Mouse (Mus musculus) hindbrain, embryonic 12.5 days (tissue): ENCODE data around the gene Clpsl2. TPM values are rescaled to one million over a fixed set of nuclear protein-coding genes. Genes with fewer than 3 reads are reported as not detected.
A peak's percentile ranks its signal among the peaks of the same experiment; 100 is the strongest.

Experiments used
- ATAC-seq: fragments of 200-750 bp; cut with Nextera tagmentation; 2 replicates; pipeline ENCODE4 v1.8.0; 2017; ENCODE audit warnings: moderate TSS enrichment; ENCODE audit not compliant: low FRiP score
- H3K27ac ChIP-seq: fragments of 300-500 bp; sonication (generic); 2 replicates; pipeline ENCODE4 v1.5.1; 2016; ENCODE audit warnings: mild to moderate bottlenecking
- H3K27me3 ChIP-seq: fragments of 300-500 bp; sonication (generic); 2 replicates; pipeline ENCODE4 v1.6.1; 2016; ENCODE audit warnings: mild to moderate bottlenecking
- H3K36me3 ChIP-seq: fragments of 300-500 bp; sonication (generic); 2 replicates; pipeline ENCODE4 v1.6.1; 2016; ENCODE audit warnings: mild to moderate bottlenecking
- H3K4me1 ChIP-seq: fragments of 300-500 bp; sonication (generic); 2 replicates; pipeline ENCODE4 v1.6.1; 2016
- H3K4me2 ChIP-seq: fragments of 300-500 bp; sonication (generic); replicated peaks from 2 replicates; pipeline ENCODE4 v1.6.1; 2016; ENCODE audit warnings: mild to moderate bottlenecking
- H3K4me3 ChIP-seq: fragments of 300-500 bp; sonication (generic); 2 replicates; pipeline ENCODE4 v1.5.1; 2016; ENCODE audit warnings: mild to moderate bottlenecking
- H3K9ac ChIP-seq: fragments of 300-500 bp; sonication (generic); 2 replicates; pipeline ENCODE4 v1.6.1; 2016; ENCODE audit warnings: mild to moderate bottlenecking, moderate library complexity
- H3K9me3 ChIP-seq: fragments of 300-500 bp; sonication (generic); replicated peaks from 2 replicates; pipeline ENCODE4 v1.6.1; 2016; ENCODE audit warnings: mild to moderate bottlenecking
- WGBS: fragments of 180-500 bp; shearing (Covaris S2); methylation state at CpG from one replicate; pipeline ENCODE4 v1.1.7; 2016; 5-methylcytosine and 5-hydroxymethylcytosine counted together
- polyA plus RNA-seq: library from polyadenylated mRNA; unstranded; fragments of >200 nt; fragmentation: Nextera tagmentation; extraction: Ambion mirVana; gene quantifications from 2 replicates; pipeline ENCODE4 v1.2.1, GENCODE M21; 2016

Gene Clpsl2
- polyA plus RNA-seq, 1 experiment from 2014 or later = not detected

DNA sequence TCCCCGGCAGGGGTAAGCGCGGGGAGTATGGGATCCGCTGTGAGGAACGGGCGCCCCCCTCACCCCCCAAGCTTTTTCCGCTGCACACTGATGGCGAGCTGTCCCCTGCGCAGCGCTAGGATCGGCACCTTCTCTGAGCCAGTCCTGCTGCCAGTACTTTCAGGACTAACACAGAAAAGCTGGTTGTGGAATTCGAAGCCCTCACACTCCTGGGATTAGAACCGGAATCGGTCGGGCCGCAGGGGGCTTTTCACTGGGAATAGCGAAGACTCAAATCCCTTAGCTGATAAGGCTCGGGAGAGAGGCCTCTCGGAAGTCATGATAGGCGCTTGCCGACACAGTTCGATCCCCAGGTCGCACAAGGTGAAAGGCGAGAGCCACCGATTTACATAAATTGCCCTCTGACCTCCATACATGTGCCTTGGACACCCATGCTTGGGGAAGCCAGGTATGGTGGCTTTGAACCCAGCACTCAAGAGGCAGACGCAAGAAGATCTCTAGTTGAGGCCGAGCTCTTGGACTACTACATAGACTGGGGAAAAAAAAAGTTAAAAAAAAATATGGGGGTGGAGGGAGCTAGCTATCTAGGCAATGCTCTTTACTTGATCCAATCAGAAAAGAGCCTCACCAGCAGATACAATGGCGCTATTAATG is 25.7 kb upstream of the Clpsl2 start:
- 7% methylated on average over 28 of the region's 28 CpGs for WGBS
- peak; percentile 46; the same call in 1 of the 2 replicates for ATAC-seq

DNA sequence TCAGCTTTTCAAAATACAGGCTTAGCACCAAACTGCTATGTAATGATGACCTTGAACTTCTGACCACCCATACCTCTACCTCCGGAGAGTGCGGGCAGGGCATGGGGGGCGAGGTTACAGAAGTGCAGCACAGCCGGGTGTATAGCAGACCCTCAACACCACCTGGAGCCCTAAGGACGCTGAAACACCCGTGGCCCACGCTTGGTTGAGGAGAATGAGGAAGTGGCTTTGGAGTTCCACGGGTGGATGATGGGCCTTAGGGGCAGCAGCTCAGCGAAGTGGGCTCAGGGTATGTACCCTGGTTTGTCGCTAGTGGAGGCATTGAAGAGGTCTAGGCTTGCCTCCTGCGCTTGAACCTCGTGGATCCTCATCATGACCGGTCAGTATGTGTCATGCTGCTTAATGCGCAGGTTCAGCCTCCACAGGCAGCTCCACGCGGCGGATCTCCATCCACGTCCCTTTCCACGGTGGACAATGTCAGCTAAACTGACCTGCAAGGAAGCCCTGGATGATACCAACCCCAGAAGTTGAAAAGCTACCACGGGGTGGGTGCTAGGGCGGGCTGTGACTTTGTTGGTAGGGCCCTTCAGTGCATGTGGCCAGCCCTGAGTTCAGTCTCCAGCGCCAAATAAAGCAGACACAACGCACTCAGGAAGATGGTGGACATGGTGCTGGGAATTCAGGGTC is 25.1 kb upstream of the Clpsl2 start:
- Histone ChIP-seq H3K4me3 (no peak overlapping the region), H3K9me3 (no peaks in the 10 kb centered on the region), H3K9ac (no peak overlapping the region), H3K36me3 (no peaks in the 10 kb centered on the region), H3K27me3 (peaks cover 32% of the 10 kb centered on the region), H3K4me2 (no peak overlapping the region; the same call in 1 of the 2 replicates), H3K4me1 (peaks cover 11% of the 10 kb centered on the region), H3K27ac (no peak overlapping the region)
- ATAC-seq = no peak
- WGBS = 83% methylated on average over 23 of the region's 23 CpGs

More for the DNA sequence above, 25.7 kb upstream of the Clpsl2 start:
- Histone ChIP-seq H3K4me3 (peak overlapping the region; percentile 59), H3K9me3 (no peaks in the 10 kb centered on the region), H3K27me3 (peaks cover 39% of the 10 kb centered on the region), H3K9ac (peak overlapping the region; percentile 78), H3K27ac (peak overlapping the region; percentile 89; the same call in 1 of the 2 replicates), H3K4me2 (peak overlapping the region; percentile 81), H3K4me1 (peaks cover 17% of the 10 kb centered on the region), H3K36me3 (no peaks in the 10 kb centered on the region)

DNA sequence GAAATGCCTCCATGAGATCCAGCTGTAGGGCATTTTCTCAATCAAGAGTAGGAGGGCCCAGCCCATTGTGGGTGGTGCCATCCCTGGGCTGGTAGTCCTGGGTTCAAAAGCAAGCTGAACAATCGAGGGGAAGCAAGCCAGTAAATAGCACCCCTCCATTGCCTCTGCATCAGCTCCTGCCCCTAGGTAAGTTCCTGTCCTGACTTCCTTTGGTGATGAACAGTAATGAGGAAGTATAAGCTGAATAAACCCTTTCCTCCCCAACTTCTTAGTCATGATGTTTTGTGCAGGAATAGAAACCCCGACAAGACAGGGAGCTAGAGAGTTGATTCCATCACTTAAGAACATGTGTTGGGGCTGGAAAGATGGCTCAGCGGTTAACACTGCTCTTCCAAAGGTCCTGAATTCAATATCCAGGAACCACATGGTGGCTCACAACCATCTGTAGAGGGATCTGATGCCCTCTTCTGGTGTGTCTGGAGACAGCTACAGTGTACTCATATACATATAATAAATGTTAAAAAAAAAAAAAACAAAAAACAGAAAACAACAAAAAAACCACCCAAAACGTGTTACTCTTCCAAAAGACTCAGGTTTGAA is 24.3 kb upstream of the Clpsl2 start:
- Histone ChIP-seq H3K4me3 (no peak overlapping the region), H3K9me3 (no peaks in the 10 kb centered on the region), H3K27me3 (peaks cover 28% of the 10 kb centered on the region), H3K27ac (no peak overlapping the region), H3K4me1 (peaks cover 11% of the 10 kb centered on the region), H3K9ac (no peak overlapping the region), H3K4me2 (no peak overlapping the region), H3K36me3 (no peaks in the 10 kb centered on the region)
- WGBS = 79% methylated on average over 4 of the region's 4 CpGs
- no peak for ATAC-seq

DNA sequence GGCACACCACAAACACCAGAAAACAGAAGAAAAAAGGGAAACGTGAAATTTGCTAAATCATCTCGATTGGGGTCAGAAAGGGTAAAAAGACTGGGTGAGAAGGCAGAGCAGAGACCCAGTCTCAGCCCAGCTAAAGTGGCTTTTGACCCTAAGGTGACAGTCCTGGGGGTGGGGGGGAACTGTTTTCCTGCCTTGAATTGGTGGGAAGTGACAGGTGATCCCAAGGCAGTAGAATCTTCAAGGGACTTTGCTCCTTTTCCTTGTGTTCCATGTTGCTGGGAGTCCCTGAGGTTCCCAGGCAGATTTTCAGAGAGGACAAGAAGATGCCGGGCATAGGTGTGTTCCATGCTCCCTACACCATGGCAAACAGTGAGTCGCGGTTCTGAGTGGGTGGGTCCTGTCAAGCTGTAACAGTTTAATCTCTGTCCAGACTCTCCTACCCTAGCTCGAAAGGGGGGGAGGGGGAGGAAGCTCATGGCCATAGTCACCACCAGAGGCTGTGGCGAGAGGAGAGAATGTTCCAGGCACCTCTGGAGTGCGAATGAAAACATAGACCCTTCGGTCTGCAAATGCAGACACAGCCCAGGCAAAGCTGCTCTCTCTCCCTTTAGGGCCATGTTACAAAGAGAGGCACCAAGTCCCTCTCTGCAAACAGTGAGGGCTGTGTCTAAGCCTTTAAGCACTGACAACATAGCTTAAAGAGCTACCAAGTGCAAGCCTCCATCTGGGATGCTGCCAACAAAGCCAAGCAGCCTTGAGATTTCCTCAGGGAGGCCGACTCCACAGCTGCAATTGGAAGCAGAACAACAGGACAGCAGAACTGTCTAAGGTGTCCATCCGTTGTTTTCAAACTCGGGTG is 21.8 kb upstream of the Clpsl2 start:
- WGBS = 47% methylated on average over 12 of the region's 12 CpGs
- no peak overlapping the region; the same call in 1 of the 2 replicates for H3K4me2 ChIP-seq
- peaks cover 23% of the 10 kb centered on the region for H3K27me3 ChIP-seq
- H3K9ac ChIP-seq = no peak overlapping the region
- no peak for ATAC-seq
- no peak overlapping the region for H3K4me3 ChIP-seq
- peaks cover 7% of the 10 kb centered on the region for H3K4me1 ChIP-seq
- no peaks in the 10 kb centered on the region for H3K36me3 ChIP-seq
- no peaks in the 10 kb centered on the region for H3K9me3 ChIP-seq
- H3K27ac ChIP-seq = no peak overlapping the region

DNA sequence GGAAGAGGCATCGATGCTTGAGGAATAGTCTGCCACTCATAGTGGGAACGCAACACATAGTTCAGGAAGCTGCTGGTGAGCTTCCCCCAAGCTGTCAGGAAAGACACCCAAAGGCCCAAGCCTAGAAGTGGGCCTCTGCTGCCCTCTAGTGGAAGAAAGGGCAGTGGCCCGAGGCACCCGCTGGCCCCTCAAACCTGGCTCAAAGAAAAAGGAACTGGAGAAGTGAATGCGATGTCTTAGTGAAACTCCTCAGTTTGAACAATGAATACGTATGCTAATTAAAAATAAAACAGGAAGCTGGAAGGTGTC is 21.2 kb upstream of the Clpsl2 start:
- H3K36me3 ChIP-seq = no peaks in the 10 kb centered on the region
- no peak overlapping the region for H3K9ac ChIP-seq
- peaks cover 5% of the 10 kb centered on the region for H3K4me1 ChIP-seq
- H3K27ac ChIP-seq = no peak overlapping the region
- 3% methylated on average over 6 of the region's 6 CpGs for WGBS
- no peak overlapping the region for H3K4me3 ChIP-seq
- no peak overlapping the region; the same call in 1 of the 2 replicates for H3K4me2 ChIP-seq
- no peaks in the 10 kb centered on the region for H3K9me3 ChIP-seq
- H3K27me3 ChIP-seq = peaks cover 23% of the 10 kb centered on the region
- no peak for ATAC-seq

DNA sequence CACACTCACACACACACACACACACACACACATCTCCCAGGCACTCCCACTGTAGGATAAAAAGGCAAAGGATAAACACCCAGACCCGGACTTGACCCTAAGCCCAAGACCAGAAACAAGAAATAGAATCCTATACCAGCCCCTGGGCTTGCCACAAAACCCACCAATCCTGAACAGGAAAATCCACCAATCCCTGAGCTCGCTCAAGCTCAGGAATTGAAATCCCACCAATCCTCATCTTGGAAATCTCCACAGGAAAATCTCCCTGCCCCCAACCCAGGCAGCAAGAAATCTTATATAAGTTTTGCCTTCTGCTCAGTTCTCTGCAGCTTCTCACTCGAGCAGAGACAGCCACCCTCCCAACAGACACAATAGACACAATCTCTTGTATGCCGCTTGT is 20.1 kb upstream of the Clpsl2 start:
- Histone ChIP-seq H3K9me3 (no peaks in the 10 kb centered on the region), H3K4me1 (no peaks in the 10 kb centered on the region; the same call in 1 of the 2 replicates), H3K4me3 (no peak overlapping the region), H3K27ac (no peak overlapping the region), H3K9ac (no peak overlapping the region), H3K36me3 (no peaks in the 10 kb centered on the region), H3K27me3 (peaks cover 16% of the 10 kb centered on the region), H3K4me2 (no peak overlapping the region)
- 68% methylated on average over 4 of the region's 4 CpGs for WGBS
- ATAC-seq = no peak

DNA sequence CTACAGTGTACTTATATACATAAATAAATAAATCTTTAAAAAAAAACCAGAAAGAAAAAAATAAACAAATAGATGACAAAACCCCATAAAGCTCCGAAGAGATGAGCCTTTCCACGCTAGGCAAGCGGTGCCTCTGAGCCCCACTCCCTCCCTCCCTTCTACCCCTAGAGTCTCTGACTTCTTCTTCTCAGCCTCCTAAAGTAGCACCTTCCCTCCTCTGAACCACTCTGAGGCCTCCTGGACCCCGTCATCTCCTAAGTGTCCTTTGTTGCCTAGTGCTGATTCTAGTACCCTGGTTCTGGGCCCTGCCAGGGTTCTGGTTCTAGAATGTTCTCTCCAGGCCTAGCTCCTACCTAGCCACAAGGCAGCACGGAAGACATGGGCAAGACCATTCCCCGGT is 18.7 kb upstream of the Clpsl2 start, which contains the start of gene Armc12:
Gene Armc12, plus strand, starts transcription at position 301 of the 400 bp plus-strand sequence.
- Histone ChIP-seq H3K4me3 (no peak within 1 kb of the TSS), H3K4me1 (no peaks in the 10 kb centered on the region; the same call in 1 of the 2 replicates), H3K27me3 (peaks cover 9% of the 10 kb centered on the region), H3K4me2 (peak within 1 kb of the TSS; percentile 32), H3K9ac (no peak within 1 kb of the TSS), H3K27ac (no peak within 1 kb of the TSS), H3K36me3 (no peaks in the 10 kb centered on the region), H3K9me3 (no peaks in the 10 kb centered on the region)
- ATAC-seq = no peak
- WGBS = 91% methylated on average over 6 of the region's 6 CpGs

DNA sequence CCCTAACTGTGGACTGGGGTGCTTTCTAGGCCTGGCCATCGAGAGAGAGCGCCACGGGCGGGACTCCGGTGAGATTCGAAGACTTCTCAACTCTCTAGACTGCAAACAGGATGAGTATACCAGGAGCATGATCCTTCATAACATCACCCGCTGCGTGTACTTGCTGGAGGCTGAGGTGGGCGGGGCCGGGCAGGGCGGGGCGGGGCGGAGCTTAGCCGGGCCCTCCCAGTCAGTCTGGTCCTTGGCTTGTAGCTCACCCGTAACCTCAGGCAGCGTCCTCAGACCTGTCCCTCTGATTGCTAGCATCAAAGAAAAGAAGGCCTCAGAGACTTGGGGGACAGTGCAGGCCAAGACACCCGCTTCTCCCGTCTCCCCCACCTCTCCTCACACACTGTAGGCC is 17.3 kb upstream of the Clpsl2 start:
- Histone ChIP-seq H3K4me3 (no peak overlapping the region), H3K36me3 (no peaks in the 10 kb centered on the region), H3K9me3 (no peaks in the 10 kb centered on the region), H3K4me1 (no peaks in the 10 kb centered on the region; the same call in 1 of the 2 replicates), H3K27ac (no peak overlapping the region), H3K27me3 (peaks cover 9% of the 10 kb centered on the region), H3K4me2 (peak overlapping the region; percentile 32), H3K9ac (no peak overlapping the region)
- ATAC-seq = no peak
- WGBS = 12% methylated on average over 18 of the region's 18 CpGs

DNA sequence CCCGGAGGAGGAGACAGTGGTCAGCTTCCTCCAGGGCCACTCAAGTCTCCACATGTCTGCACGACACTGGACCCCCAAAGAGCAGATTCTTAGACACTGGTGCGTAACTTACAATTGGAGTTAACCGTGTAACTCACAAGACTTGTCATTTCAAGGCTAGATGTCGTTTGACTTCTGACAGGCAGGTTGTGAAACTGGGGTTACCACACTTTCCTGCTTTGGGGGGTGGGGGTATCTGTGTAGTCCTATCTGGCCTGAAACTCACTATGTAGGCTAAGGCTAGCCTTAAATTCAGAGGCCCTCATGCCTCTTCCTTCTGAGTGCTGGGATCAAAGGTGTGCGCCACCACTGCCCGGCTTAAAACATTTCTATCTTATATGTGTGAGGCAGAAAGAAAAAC is 16.7 kb upstream of the Clpsl2 start:
- Histone ChIP-seq H3K4me1 (no peaks in the 10 kb centered on the region; the same call in 1 of the 2 replicates), H3K4me3 (no peak overlapping the region), H3K27me3 (peaks cover 11% of the 10 kb centered on the region), H3K9ac (no peak overlapping the region), H3K4me2 (no peak overlapping the region), H3K27ac (no peak overlapping the region), H3K9me3 (no peaks in the 10 kb centered on the region), H3K36me3 (no peaks in the 10 kb centered on the region)
- no peak for ATAC-seq
- 90% methylated on average over 7 of the region's 7 CpGs for WGBS

DNA sequence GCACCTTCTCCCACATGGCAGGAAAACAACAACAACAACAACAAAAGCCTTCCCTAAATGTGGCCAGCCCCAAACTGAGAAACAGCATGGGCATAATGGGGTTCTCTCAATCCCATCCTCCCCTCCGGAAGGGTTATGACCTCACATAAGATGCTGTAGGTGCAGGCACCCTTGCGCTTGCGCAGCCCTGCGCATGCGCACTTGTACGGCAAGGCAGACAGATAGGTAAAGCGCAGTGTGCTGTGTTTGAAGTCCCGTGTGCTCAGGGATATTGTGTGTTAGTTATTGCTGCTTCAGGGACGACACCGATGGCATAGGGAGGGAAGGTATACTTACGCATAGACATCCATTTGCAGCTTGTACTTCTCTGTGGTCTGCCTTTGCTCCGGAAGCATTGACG is 15.9 kb upstream of the Clpsl2 start:
- Histone ChIP-seq H3K9me3 (peaks cover 7% of the 10 kb centered on the region; the same call in 1 of the 2 replicates), H3K4me1 (no peaks in the 10 kb centered on the region; the same call in 1 of the 2 replicates), H3K27ac (no peak overlapping the region), H3K27me3 (peaks cover 13% of the 10 kb centered on the region), H3K9ac (no peak overlapping the region), H3K36me3 (no peaks in the 10 kb centered on the region), H3K4me2 (no peak overlapping the region), H3K4me3 (no peak overlapping the region)
- WGBS = 87% methylated on average over 13 of the region's 13 CpGs
- ATAC-seq = no peak

DNA sequence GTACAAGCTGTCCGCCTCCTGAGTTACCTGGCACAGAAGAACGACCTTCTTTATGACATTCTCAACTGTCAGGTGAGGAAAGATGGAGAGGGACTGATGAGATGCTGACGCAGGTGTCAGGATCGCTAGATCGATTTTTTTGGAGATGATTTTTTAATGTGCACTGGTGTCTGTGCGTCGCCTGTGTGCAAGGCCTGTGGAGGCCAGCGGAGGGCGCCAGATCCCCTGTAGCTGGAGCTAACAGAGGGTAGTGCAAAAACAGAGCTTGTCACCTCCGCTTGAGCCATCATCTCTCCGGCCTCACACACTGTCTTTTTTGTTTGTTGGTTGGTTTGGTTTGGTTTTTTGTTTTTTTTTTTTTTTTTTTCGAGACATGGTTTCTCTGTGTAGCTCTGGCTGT is 11.3 kb upstream of the Clpsl2 start:
- Histone ChIP-seq H3K4me3 (no peak overlapping the region), H3K4me1 (no peaks in the 10 kb centered on the region), H3K36me3 (no peaks in the 10 kb centered on the region), H3K9me3 (peaks cover 21% of the 10 kb centered on the region), H3K27ac (no peak overlapping the region), H3K27me3 (peaks cover 4% of the 10 kb centered on the region), H3K4me2 (no peak overlapping the region), H3K9ac (no peak overlapping the region)
- WGBS = 46% methylated on average over 12 of the region's 12 CpGs
- no peak for ATAC-seq

DNA sequence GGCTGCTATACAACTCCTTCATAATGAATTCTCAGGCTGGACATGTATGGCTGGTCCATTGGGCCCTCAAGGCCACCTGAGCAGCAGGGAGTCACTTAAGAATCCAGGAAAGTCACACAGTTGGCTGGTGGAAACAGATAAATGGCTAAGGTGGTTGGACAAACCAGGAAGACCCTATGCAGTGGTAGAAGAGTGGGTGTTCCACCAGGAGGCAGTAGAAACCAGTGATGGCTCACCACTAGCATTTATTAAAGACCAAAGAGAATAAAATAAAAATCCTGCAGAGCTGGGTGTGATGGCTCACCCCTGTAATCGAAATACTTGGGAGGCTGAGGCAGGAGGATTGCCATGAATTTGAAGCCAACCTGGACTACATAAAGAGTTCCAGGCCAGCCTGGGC is 2.3 kb upstream of the Clpsl2 start:
- 81% methylated on average over 1 of the region's 1 CpGs for WGBS

More for the DNA sequence above, 2.3 kb upstream of the Clpsl2 start:
- H3K9me3 ChIP-seq = 0 out of 2 replicates have a peak, but pooled peaks cover 1% of the 10 kb centered on the region
- no peak overlapping the region for H3K27ac ChIP-seq
- no peak overlapping the region for H3K9ac ChIP-seq
- no peaks in the 10 kb centered on the region for H3K4me1 ChIP-seq
- no peaks in the 10 kb centered on the region for H3K27me3 ChIP-seq
- H3K4me3 ChIP-seq = no peak overlapping the region
- no peak overlapping the region for H3K4me2 ChIP-seq
- no peaks in the 10 kb centered on the region for H3K36me3 ChIP-seq
- no peak for ATAC-seq
